Mouse (Mus musculus) stomach, embryonic 14.5 days (tissue): Measurements from ENCODE around the gene Sema3e. TPM values are rescaled to one million over a fixed set of nuclear protein-coding genes. Genes with fewer than 3 reads are reported as not detected.

ENCODE experiments used
- ATAC-seq: fragments of 200-750 bp; cut with Nextera tagmentation; 2 replicates; pipeline ENCODE4 v1.8.0; 2017; ENCODE audit warnings: low read depth, moderate TSS enrichment; ENCODE audit not compliant: insufficient number of reproducible peaks, insufficient read depth, low FRiP score
- H3K27ac ChIP-seq: fragments of 300-500 bp; sonication (generic); 2 replicates; pipeline ENCODE4 v1.5.1; 2014; ENCODE audit warnings: mild to moderate bottlenecking, low read length, moderate library complexity, mixed read lengths
- H3K27me3 ChIP-seq: fragments of 300-500 bp; sonication (generic); 2 replicates; pipeline ENCODE4 v1.6.1; 2014; ENCODE audit warnings: low read length, control low read depth, mixed read lengths; ENCODE audit not compliant: control insufficient read depth, insufficient read depth
- H3K36me3 ChIP-seq: fragments of 300-500 bp; sonication (generic); 2 replicates; pipeline ENCODE4 v1.6.1; 2014; ENCODE audit warnings: mild to moderate bottlenecking, control low read depth, low read length, moderate library complexity, mixed read lengths; ENCODE audit not compliant: control insufficient read depth, insufficient read depth
- H3K4me1 ChIP-seq: fragments of 300-500 bp; sonication (generic); 2 replicates; pipeline ENCODE4 v1.6.1; 2014; ENCODE audit warnings: low read length, control low read depth, mixed read lengths; ENCODE audit not compliant: control insufficient read depth, insufficient read depth
- H3K4me2 ChIP-seq: fragments of 300-500 bp; sonication (generic); replicated peaks from 2 replicates; pipeline ENCODE4 v1.6.1; 2014; ENCODE audit warnings: low read depth, low read length, control low read depth
- H3K4me3 ChIP-seq: fragments of 300-500 bp; sonication (generic); 2 replicates; pipeline ENCODE4 v1.5.1; 2014; ENCODE audit warnings: low read depth, low read length, control low read depth
- H3K9ac ChIP-seq: fragments of 300-500 bp; sonication (generic); replicated peaks from 2 replicates; pipeline ENCODE4 v1.6.1; 2014; ENCODE audit warnings: low read depth, mild to moderate bottlenecking, control low read depth, low read length, moderate library complexity, mixed read lengths
- H3K9me3 ChIP-seq: fragments of 300-500 bp; sonication (generic); 2 replicates; pipeline ENCODE4 v1.6.1; 2016; ENCODE audit warnings: low read depth, low read length, control low read depth; ENCODE audit not compliant: control insufficient read depth
- WGBS: fragments of 180-500 bp; shearing (Covaris S2); extraction: QIAGEN DNeasy Blood & Tissue Kit; methylation state at CpG from one replicate; pipeline ENCODE4 v1.1.7; 2014; 5-methylcytosine and 5-hydroxymethylcytosine counted together
- polyA plus RNA-seq: library from polyadenylated mRNA; unstranded; fragments of >200 nt; fragmentation: Nextera tagmentation; extraction: Ambion mirVana; gene quantifications from 2 replicates; pipeline ENCODE4 v1.2.1, GENCODE M21; 2014

The Sema3e gene
- polyA plus RNA-seq, 1 experiment from 2014 or later, result 3.0 TPM

DNA sequence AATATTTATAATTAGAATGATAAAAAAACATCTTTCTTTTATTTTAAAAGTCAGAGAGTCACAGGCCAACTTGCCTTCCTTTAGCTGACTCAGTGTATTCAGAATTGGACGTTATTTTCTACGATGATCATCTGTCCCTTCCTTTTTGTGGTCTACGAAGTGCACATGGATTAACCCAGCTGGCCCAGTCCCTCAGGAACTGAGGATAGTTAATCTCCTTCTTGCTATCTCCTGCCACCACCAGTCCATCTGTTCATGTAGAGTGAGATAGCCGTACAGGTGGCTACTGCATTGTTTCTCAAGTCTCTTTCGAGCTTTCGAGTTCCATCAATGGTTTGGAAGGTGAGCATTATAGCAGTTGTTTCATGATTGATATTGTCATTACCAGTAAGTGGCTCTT, 18.9 kb downstream of the Sema3e start:
- H3K27me3 ChIP-seq, result no peaks in the 10 kb centered on the region
- H3K9ac ChIP-seq, result no peak overlapping the region
- WGBS, result 88% methylated on average over 6 of the region's 6 CpGs
- H3K27ac ChIP-seq, result no peak overlapping the region
- no peaks in the 10 kb centered on the region for H3K4me1 ChIP-seq
- H3K4me2 ChIP-seq, result no peak overlapping the region
- ATAC-seq, result no peak
- H3K36me3 ChIP-seq, result no peaks in the 10 kb centered on the region
- H3K9me3 ChIP-seq, result no peaks in the 10 kb centered on the region
- H3K4me3 ChIP-seq, result no peak overlapping the region

GRCm38 (mm10) chr5:14048660-14049059, 23.6 kb downstream of the Sema3e start:
- Histone ChIP-seq H3K4me1 (no peaks in the 10 kb centered on the region), H3K4me3 (no peak overlapping the region), H3K27ac (no peak overlapping the region), H3K9me3 (no peaks in the 10 kb centered on the region), H3K9ac (no peak overlapping the region), H3K4me2 (no peak overlapping the region), H3K27me3 (no peaks in the 10 kb centered on the region), H3K36me3 (no peaks in the 10 kb centered on the region)
- 26% methylated on average over 7 of the region's 7 CpGs for WGBS
- ATAC-seq, result no peak

GRCm38 (mm10) chr5:14054472-14054871, 29.4 kb downstream of the Sema3e start:
- Histone ChIP-seq H3K4me3 (no peak overlapping the region), H3K27me3 (no peaks in the 10 kb centered on the region), H3K4me1 (no peaks in the 10 kb centered on the region), H3K9ac (no peak overlapping the region), H3K4me2 (no peak overlapping the region), H3K36me3 (no peaks in the 10 kb centered on the region), H3K9me3 (no peaks in the 10 kb centered on the region), H3K27ac (no peak overlapping the region)
- no peak for ATAC-seq
- 66% methylated on average over 5 of the region's 5 CpGs for WGBS

DNA sequence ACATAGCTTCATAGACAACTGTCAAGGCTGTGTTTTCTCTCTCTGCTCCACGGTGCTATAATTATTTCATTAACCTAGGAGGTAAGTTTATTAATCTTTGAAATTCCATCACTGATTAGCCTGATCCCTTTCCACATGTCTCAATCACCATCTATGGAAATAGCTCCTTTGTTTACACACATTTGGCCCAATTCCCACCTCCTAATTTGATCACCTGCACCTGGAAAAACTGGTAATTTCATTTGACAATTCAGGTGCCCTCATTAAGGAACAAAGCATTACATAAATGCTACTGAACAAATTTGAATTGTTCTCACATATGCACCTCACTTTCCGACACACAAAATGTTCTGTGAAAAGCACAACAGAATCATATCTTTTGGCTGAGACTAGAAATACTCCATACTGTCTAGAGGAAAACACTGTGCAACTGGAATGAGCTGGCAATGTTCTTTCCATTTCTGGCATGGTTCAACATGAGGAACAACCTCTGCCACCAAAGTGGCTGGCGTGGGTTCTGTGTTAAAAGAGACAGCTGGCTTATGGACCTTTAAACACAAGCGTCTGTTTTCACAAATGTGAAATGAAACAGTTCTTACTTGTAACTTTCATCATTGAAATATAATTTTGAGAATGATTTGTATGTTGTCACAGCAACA, 34.9 kb downstream of the Sema3e start:
- Histone ChIP-seq H3K36me3 (no peaks in the 10 kb centered on the region), H3K4me3 (no peak overlapping the region), H3K4me1 (no peaks in the 10 kb centered on the region), H3K27me3 (no peaks in the 10 kb centered on the region), H3K9ac (no peak overlapping the region), H3K9me3 (no peaks in the 10 kb centered on the region), H3K27ac (no peak overlapping the region), H3K4me2 (no peak overlapping the region)
- WGBS, result 72% methylated on average over 4 of the region's 4 CpGs
- no peak for ATAC-seq

GRCm38 (mm10) chr5:14062918-14063481, 37.9 kb downstream of the Sema3e start:
- 71% methylated on average over 4 of the region's 4 CpGs for WGBS
- Histone ChIP-seq H3K27me3 (no peaks in the 10 kb centered on the region), H3K36me3 (no peaks in the 10 kb centered on the region), H3K9me3 (no peaks in the 10 kb centered on the region), H3K4me2 (no peak overlapping the region), H3K4me1 (no peaks in the 10 kb centered on the region), H3K27ac (no peak overlapping the region), H3K9ac (no peak overlapping the region), H3K4me3 (no peak overlapping the region)
- no peak for ATAC-seq

- no peaks in the 10 kb centered on the region for H3K27me3 ChIP-seq
- 79% methylated on average over 3 of the region's 3 CpGs for WGBS
- ATAC-seq, result no peak
These were observed 48.1 kb downstream of the Sema3e start for GRCm38 (mm10) chr5:14073152-14073551.

DNA sequence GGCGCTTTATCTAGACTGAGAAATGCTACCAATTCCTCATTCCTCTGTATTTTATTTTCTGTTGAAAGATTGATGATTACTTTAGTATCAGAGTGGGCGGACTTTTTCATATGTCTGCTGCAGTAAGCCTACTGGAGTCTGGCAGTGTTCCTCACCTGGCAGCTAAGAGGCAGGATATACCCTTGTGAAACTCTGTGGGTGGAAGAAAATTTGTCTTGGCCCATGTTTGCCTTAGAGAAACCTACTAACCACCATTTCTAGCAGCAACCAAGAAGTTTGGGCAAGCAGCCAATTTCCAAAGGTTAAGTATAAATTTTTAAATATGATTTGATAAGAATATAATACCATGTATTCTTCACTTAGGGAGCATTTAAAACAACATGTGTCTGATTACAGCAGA, 63.0 kb downstream of the Sema3e start:
- H3K4me2 ChIP-seq, result no peak overlapping the region
- 73% methylated on average over 2 of the region's 2 CpGs for WGBS
- no peak overlapping the region for H3K9ac ChIP-seq
- no peak overlapping the region for H3K4me3 ChIP-seq
- no peaks in the 10 kb centered on the region for H3K4me1 ChIP-seq
- no peaks in the 10 kb centered on the region for H3K36me3 ChIP-seq
- no peak overlapping the region for H3K27ac ChIP-seq
- no peaks in the 10 kb centered on the region for H3K9me3 ChIP-seq
- no peak for ATAC-seq
- no peaks in the 10 kb centered on the region for H3K27me3 ChIP-seq

More at GRCm38 (mm10) chr5:14073152-14073551, 48.1 kb downstream of the Sema3e start:
- H3K27ac ChIP-seq, result no peak overlapping the region
- no peak overlapping the region for H3K9ac ChIP-seq
- H3K4me1 ChIP-seq, result no peaks in the 10 kb centered on the region
- H3K9me3 ChIP-seq, result no peaks in the 10 kb centered on the region
- no peak overlapping the region for H3K4me3 ChIP-seq
- H3K36me3 ChIP-seq, result no peaks in the 10 kb centered on the region
- no peak overlapping the region for H3K4me2 ChIP-seq

- no peak for ATAC-seq
- Histone ChIP-seq H3K4me1 (no peaks in the 10 kb centered on the region), H3K4me2 (no peak overlapping the region), H3K27me3 (no peaks in the 10 kb centered on the region), H3K27ac (no peak overlapping the region), H3K9ac (no peak overlapping the region), H3K4me3 (no peak overlapping the region), H3K9me3 (no peaks in the 10 kb centered on the region), H3K36me3 (no peaks in the 10 kb centered on the region)
- WGBS, result 74% methylated on average over 9 of the region's 9 CpGs
These were observed 65.0 kb downstream of the Sema3e start for GRCm38 (mm10) chr5:14089875-14090608.
